Mouse (Mus musculus) frontal cortex, postnatal 14 days (tissue): ENCODE results near the gene Tex13b.
"Not testable (repeated sequence)": the region's sequence is repeated elsewhere in the genome, so short reads cannot be mapped to it uniquely, and the experiment has no call there.

Source experiments
- DNase-seq, 2 experiments: peaks; one replicate each; pipeline ENCODE4 v3.0.0; 2022; ENCODE audit warnings: low spot score in 2 of 2

Tex13b gene

DNA sequence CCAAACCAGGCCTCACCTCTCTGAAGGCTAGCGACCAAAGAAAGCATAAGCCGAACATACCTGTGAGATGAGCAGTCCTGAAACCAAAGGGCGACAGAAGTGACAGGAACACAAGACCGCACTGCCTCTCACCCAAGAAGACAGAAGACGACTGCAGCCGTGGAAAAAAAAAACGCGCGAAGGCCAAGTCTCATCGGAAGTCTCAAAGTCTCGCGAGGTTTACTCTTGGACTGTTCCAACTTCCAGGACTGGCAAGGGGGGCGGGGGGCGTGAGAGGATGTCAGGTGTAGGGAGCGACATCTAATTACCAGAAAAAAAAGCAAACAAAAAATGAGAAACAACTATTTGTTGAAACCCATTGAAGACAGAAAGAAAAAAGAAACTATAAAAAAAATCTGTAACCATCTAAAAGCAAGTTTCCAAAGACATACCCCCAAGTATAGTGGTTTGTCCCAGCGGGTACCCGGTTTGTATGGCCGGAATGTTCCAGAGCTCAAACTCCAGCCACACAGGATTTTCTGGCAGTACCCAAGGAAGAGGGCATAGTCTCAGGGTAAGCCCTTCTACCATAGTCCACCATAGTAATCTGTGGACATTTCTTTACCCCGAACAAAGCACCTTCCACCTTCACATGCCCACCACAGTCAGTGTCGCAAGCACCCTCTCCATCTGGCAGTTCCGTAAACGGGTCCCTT is at the start of gene Tex13b:
Gene Tex13b (minus strand): TSS at position 122 of the 695 bp plus-strand sequence.
- DNase-seq, result no peak

DNA sequence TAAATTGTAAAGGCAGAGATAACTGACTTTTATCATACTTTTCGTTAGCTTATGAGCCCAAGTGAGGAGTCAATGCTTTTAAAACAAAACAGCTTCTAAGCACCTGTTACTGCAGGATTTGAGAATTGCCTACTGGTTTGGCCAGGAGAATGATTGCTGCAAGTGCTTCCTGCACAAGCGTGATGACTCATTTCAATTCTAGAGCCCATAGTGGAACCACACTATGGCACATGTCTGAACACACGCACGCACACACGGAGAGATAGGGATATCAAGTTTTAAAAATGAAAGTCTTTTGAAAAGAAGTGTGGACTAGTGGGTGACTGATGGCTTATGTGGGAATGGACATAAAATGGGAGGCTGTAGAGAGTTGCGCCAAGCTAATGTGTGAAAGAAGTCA is 49.5 kb upstream of the Tex13b start:
- DNase-seq, result no peak

DNA sequence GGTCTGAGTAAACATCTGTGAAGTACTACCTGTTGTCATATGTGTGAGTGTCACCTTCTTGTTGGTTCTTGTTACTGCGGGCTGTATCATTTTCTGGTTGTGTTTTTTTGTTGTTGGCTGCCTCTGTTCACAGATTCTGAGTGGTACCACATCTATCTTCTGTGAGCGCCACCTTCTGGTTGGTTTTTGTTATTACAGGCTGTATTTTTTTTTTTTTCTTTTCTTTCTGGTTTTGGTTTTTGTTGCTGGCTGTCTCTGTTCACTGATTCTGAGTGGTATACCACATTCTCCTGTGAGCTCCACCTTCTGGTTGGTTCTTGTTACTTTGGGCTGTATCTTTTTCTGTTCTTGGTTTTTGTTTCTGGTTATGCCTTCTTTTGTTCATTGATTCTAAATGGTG is 44.2 kb upstream of the Tex13b start:
- DNase-seq, result no peak

DNA sequence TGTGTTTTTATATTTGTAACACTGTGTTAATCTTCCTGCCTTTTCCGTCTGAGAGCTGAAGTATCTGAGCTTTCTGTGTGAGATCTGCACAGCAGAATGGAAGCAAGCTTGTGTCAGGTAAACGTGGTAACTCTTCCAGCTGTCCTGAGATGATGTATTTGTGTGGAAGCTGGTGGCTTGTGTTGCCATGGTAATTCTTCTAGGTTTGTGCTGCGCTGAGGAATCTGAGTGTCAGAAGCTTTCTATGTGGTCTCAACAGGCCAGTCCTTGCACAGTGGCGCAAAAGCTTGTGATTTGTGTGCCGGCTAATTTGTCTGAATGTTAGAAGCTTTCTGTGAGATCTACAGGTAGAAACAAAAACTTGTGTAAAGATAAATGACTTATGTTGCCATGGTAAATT is 43.8 kb upstream of the Tex13b start:
- DNase-seq, result not testable (repeated sequence)

DNA sequence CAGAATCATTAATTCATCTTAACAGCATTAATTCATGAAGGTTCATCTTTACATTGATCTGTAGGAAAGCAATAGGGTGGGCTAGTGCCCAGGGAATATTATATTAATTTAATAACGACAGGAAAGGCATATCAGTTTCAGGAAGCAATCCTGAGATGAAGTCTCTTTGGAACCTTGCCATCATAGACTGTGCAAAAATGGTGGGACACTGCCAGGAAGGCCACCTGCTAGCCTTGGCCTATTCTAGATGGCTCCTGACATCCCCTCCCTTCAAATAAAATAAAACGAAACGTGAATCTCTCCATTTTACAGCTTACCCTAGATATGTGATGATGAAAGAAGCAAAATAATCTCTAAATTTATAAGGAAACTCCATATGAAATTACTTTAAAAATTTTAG is 41.3 kb upstream of the Tex13b start:
- no peak for DNase-seq

DNA sequence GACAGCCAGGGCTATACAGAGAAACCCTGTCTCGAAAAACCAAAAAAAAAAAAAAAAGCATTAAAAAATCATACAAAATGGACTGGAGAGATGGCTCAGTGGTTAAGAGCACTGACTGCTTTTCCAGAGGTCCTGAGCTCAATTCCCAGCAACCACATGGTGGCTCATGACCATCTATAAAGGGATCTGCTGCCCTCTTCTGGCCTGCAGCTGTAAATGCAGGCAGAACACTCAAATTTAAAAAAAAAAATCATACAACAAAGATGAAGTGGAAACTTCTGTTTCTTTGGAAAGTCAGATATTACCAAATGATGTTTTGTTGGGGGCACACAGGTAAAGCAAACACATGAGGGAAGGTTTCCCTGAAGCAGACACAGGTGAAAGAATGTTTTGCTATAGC is 32.2 kb upstream of the Tex13b start:
- DNase-seq, result not testable (repeated sequence)

GRCm38 (mm10) chrX:140839887-140840286 is 26.7 kb upstream of the Tex13b start:
- no peak for DNase-seq

DNA sequence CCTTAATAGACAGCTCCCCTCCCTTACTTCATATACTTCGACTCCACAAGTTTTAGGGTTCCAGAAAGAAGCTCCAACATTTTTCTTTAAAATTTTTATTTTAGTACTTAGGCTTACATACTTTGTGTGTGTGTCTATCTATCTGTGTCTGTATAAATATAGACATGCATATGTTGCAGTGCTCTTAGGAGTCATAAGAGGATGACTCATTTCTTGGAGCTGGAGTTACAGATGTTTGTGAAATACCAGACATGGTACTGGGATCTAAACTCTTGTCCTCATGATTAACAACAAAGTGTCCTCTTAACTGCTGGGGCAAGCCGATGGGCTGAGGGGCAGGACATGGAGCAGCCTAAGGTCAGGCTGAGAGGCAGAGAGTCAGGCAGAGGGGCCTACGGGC is 24.8 kb upstream of the Tex13b start:
- no peak for DNase-seq

DNA sequence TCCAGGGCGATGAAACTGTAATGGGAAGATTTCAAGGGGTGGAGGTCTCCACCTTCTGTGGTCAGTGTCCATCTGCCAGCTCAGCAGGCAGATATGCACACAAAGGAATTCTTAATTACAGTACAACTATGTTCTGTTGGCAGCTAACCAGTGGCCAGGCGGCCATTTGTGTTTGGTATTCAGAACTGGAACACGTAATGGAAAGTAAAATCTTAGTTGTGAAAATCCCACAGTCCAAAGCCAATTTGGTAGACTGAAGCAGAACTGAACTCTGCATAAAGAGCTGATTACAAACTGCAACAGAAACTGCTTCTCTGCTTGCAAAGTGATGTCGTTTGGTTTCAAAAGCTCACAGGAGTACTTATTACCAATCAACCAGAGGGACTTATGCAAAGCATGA is 18.5 kb upstream of the Tex13b start:
- no peak for DNase-seq

DNA sequence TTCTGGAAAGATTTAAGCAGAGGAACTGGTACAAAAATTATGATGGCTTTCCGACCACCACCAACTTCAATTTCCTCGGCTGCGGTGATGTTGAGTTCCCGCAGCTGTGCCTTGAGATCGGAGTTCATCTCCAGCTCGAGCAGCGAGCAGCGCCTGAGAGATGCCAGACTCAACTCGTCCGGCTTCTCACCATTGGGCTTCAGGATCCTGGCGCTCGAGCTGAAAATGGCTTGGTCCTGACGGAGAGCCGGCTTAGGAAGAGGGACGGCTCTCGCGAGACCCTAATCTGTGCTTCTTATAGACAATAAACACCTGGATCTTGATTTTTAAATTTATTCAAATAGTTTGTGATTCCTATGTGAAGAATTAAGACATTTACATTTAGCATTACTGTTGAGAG is 9.1 kb upstream of the Tex13b start:
- no peak for DNase-seq

DNA sequence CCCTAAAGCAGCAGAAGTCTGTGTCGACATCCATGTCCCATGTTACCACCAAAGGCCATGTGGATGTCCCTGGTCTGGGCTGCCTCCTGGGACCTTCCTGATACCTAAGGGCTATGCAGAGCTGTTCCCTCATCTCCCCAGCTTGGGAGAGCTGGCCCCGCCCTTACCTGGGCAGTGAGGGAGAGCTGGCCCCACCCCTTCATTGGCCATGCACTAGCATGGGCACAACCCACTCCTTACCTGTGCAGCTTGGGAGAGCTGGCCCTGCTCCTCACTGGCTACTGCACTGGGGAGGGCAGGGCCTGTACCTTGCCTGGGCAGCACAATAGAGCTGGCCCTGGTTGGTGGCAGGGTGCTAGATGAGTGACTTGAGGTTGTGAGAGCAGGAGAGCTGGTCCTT is 7.9 kb downstream of the Tex13b start:
- no peak for DNase-seq

- DNase-seq, result no peak
Measured at GRCm38 (mm10) chrX:140769794-140770193, 43.4 kb downstream of the Tex13b start.
